Mouse (Mus musculus) megakaryocyte, adult 5-6 weeks (primary cell): Measurements from ENCODE around the gene Mvk. TPM values are rescaled to one million over a fixed set of nuclear protein-coding genes. Genes with fewer than 3 reads are reported as not detected.
A peak's percentile ranks its signal among the peaks of the same experiment; 100 is the strongest.

Source experiments
- ATAC-seq: 2 replicates; pipeline ENCODE4 v1.8.0; 2016; ENCODE audit warnings: mild to moderate bottlenecking, inconsistent platforms; ENCODE audit not compliant: poor library complexity, severe bottlenecking
- total RNA-seq, 2 experiments: library from RNA; stranded (forward) in 1 of 2; stranded (reverse) in 1 of 2; fragments of 153-499, 151-499 nt in 1 of 2; fragments of 221-1000, 200-1000 nt in 1 of 2; gene quantifications; 2 replicates each; pipeline versions ENCODE4 v1.2.3 to v1.2.4; 2015 to 2017

Gene Mvk
- total RNA-seq (2015) (4.2 and 4.4 TPM in 2 replicates), total RNA-seq (2017) (5.7 and 7.3 TPM in 2 replicates)

DNA sequence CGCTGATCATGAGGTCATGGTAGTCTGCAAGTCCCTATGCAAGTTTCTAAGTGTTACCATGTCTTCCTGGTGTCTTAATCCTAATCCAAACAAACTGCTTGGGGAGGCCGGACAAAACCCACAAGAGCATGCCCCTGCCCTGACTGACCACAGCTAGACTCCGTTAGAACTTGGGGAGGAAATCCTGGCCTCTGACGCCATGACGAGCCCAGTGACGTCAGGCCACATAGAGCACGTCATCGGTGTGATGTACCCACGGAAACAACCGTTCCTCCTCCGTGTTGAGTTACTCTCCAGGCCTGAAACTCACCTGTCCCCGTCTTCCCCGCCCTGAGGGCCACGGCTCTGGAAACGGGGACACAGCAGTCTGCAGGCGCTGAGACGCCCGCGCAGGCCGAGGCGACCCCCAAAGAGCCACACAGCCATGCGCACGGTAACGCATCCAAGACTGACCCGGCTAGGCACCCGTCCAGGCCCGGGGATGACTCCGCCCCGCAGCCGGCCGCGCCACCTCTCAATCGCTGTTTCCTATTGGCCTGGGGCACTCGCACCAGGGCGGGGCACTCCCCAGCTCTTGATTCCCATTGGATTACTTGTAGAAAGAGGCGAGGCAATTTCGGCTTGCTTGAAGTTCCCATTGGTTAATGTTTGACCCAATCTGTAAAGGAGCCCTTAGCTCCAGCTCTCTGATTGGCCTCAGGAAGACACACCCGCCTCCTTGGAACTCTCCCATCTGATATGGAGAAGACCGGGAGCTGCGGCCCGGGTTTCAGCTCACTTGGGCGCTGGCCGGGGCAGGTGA, at the start of gene Mvk, which contains the start of gene Mmab:
Gene Mvk, plus strand, starts transcription at position 704 of the 802 bp plus-strand sequence.
Gene Mmab, minus strand, starts transcription at position 495 of the 802 bp plus-strand sequence.
- peak; percentile 97 for ATAC-seq

DNA sequence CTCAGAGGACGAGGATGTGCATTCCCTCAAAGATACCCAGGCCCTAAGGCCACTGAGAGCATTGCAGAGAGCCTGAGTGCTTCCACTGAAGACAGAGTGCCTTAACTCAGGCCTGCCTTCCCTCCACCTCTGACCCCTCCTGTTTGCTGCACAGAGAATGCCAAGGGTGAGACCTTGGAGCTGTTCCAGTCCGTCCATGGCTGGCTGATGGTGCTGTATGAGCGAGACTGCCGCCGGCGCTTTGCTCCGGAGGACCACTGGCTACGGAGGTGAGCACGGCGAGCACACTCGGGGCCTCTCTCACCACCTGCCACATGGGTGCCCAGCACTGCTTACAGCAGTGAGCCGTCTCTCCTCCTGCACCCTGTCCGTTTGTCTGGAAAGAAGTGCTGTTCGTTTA, 37.5 kb upstream of the Mvk start:
- ATAC-seq = no peak

DNA sequence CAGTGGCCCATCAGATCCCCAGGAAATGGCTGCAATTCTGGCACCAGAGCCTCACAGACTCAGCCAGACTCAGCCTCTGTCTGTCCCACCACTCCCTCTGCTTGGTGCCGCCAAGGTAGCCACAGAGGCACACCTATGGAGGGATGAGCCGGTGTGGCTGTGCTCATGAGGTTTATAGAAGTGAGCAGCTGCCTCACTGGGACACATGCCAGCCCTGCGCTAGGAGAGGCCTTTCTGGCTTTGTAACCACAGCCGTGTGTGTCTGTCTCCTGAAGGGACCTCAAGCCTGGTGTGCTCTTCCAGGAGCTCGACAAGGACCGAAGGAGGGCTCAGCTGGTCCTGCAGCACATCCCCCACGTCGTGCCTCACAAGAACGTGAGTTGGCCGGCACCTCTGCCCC, 36.8 kb upstream of the Mvk start:
- no peak for ATAC-seq

DNA sequence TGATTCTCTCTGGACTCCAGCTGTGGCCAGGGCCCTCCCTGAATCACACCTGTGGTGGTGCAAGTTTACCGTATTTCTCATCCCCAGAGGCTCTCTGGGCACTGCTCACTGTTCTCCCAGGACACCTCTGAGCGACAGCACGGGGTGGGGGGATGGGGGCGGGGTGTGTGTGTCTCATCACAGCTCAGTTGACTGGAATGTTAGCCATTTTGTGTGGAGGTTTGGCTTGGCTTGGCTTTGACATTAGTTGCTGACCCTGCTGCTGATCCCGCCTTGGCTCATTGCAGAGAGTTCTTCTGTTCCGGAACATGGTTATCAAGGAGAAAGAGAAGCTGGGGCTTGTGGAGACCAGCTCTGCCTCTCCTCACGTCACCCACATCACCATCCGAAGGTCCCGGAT, 36.3 kb upstream of the Mvk start:
- ATAC-seq = no peak

DNA sequence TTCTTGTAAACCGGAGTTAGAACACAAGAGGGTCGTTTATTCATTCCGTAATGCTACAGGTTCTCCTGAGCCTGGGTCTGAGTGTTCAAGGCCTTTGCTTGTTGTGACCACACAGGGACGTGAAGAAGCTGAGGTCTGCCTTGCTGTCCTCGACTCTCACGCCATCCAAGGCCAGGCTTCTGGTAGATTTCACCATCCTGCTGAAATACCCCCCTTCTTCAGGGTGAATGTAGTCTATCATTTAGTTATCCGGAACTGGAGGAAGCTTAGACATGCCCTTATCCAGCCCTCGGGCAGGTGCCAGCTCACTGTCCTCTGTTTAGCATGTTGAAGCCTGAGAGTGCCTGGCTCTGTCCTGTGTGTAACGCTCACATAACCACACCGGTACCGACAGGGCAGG, 35.2 kb upstream of the Mvk start:
- ATAC-seq = no peak

DNA sequence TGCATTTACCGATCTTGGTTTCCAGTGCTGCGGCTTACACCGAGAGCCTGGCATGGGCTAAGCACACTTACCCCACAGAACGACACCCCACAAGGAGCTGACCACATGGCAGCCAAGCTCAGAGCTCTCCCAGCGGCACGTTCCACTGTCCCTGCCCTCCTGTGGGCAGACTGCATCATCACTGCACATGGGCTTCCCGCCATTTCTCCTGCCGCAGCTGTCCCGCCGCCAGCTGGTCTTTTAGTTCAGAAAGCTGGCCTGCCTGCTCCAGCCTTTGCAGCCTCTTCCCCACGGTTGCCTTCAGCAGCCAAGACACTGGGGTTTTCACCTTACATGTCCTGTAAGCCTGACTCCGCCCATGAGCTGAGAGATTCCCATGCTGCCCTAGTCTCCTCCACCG, 33.6 kb upstream of the Mvk start:
- no peak for ATAC-seq

DNA sequence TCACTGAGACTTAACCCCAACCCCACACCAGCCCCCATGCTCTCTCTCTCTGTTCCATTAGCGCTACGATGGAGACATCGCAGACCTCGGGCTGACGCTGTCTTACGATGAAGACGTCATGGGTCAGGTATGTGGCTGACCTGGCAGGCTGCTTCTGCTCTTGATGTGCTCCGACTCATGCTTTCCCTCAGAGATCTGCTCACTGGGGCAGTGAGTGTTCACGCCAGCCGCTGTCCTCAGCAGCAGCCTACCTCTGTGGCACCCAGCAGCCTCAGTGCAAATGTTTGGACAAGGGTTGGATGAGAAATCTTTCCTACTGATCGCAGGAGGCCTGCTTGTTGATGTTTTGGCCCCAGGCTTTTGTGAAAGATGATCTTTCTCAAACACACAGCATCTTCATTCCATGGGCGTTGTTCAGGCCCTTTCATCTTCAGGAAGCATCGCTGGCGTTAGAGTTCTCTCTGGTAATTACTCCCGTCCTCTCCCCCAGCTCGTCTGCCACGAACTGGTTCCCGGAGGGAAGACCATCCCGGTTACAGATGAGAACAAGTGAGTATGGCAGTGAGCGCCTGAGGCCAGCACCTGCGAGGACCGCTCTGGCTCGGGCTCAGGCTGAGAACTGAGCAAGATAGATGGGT, 31.6 kb upstream of the Mvk start:
- ATAC-seq = no peak

DNA sequence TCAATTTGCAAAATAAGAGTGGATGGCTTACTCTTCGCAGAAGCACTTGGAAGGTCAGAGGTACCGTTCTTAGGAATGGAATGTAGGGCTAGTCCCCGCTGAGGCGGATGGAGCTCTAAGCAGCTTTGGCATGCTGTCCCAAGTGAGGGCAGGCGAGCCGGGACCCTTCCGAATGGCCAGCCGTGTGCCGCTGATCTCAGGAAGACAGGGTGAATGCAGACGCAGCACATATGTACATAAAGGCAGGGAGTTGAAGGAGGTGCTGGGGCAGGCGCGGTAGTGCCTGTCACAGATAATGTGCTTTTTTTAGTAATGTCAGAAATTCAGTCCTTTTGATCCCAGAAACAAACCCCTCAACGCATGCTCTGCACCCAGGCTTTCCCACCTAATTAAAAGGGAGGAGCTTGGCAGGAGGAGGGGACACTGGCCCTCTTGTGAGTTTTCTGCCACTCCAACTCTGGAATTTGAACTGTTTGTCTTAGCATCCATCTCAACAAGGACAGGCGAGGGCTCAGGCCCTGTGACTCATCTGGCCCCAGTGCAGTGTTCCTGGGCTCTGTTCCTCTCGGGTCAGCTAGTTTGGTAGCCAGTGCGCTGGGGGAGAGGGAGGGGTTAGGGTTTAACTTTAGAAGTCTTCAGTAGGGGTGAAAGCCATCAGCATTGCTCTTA, 30.9 kb upstream of the Mvk start:
- no peak for ATAC-seq

DNA sequence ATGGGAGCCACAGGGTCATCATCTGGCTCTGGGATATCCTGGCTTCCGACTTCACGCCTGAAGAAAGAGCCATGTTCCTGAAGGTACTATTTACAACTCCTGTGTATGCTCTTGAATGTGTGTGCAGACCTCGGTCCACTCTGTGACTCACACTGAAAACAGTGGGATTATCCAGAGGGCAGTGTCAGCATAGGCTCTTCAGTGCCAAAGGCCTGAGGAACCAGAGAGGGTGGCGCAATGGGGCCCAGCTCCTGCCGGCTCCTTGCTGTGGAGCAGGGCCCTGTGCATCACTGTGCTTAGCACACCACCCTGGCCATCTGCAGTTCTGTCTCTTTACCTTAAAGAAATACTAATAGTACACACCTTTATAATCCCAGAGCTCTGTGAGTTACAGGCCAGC, 28.5 kb upstream of the Mvk start:
- no peak for ATAC-seq

DNA sequence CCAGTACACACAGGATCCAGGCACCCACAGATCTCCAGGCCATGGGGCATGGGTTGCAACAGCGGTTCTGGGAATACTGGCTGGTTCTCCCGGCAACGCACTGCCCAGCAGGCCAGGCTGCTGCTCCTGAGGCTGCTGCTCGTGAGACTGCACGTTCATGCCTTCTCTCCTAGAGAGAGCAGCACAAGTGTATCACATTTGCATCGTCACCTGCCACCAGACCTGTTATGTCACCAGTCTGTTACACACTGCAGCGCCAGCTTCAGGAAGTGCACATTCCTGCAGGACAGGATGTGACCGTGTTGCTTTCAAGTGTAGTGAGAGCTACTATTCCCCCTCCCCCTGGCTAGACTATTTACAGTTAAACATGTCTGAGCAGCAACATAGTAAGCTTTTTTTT, 27.2 kb upstream of the Mvk start:
- no peak for ATAC-seq

DNA sequence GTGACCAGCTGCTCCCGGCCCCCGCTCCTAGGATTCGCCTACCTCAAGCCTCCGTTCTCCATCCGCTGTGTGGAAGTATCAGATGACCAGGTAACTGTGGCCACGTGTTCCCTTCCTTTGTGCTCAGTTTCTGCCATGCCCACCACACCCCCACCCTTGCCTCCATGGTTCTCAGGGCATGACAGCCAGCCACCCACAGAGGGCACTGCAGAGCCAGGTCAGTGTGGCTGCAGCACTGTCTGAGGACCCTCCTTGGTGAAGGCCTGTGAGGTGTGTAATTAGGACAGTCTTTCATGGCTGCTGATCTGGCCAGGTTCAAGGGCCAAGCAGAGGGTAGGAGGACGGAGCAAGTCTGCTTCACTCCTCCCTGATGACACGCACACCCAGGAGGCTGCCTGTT, 25.5 kb upstream of the Mvk start:
- 0 out of 2 replicates have a peak, but pooled peaks have one; percentile 18 for ATAC-seq

DNA sequence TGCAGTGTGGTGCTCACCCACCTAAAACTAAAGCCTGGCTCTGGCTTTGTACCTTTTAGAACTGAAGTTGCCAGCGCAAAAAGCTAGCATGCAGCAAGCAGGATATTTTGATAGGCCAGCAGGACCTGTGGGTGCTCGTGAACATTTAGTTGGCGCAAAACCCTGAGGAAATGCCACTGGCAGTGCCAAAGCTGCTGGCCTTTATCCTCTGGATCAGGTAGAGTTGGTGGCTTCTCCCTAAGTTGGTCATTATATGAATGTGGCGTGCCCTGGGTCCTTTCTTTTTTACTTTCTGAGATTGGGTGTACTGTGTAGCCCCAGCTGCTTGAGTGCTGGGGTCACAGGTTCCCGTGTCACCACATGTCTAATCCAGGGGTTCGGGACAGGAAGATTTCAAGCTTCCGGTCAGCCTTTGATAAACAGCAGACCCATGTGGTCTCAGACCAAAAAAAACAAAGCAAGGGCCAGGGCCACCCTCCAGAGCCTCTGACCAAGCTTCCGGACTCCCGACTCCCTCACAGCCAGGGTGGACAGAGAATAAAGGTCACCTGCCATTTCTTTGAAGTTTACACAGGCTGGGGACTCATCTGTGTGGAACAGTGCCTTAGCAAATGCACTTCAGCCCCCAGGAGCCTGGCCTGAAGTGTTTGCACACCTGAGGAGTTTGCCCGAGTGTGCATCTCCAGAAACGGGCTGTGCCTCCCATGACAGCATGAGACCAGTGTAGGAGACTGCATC, 22.3 kb upstream of the Mvk start:
- ATAC-seq = no peak

DNA sequence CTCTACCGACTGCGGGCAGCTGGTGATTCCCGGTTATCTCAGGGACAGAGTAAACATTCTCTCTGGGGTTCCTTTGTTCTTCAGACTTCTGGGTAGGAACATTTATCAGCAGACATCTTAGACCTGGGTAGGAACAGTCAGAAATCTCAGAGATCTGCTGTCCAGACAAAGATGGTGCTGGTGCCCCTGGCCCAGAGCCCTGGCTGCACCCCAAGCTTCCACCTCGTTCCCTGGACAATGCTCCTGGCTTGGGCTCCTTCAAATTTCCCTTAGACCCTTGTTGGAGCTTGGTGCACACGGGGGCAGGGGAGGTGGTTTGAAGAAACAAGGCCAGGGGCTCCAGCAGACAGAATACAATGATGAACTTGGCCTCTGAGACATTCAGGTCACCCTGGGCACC, 21.5 kb upstream of the Mvk start:
- no peak for ATAC-seq

DNA sequence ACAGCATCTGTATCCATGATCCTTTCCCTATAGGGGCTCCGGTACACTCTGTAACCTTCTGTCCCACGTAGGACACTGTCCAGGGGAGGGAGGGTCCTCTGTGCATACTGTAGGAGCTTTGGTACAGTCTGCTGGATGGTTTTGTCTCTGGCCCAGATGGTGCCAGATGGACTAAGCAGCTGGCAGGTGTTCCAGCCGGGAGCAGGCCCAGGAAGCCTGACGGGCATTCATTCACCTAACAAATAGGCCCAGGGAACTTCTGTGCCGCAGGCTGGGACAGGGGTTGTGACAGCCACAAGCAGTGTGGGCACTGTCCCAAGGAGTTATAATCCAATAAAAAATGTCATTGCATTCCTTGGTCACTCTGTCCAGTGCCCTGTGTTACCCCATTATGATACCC, 20.1 kb upstream of the Mvk start:
- ATAC-seq = no peak

DNA sequence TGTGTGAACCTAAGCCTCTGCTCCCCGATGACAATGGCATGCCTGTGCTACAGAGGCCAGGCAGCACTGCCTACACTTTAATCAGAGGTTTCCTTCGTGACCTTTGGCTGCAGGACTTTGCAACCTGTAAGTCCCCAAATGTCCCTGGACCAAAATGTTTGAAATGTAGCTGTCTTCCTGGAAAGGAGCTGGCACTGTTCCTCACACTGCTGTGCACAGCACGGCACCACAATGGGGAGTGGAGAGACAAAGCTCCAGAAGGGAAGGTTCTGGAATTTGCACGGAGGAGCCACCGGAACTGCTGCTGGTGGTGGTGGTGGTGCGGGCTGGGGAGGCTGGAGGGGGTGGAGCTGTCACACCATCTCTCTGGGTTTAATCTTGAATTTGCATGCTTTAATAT, 17.3 kb upstream of the Mvk start:
- no peak for ATAC-seq

DNA sequence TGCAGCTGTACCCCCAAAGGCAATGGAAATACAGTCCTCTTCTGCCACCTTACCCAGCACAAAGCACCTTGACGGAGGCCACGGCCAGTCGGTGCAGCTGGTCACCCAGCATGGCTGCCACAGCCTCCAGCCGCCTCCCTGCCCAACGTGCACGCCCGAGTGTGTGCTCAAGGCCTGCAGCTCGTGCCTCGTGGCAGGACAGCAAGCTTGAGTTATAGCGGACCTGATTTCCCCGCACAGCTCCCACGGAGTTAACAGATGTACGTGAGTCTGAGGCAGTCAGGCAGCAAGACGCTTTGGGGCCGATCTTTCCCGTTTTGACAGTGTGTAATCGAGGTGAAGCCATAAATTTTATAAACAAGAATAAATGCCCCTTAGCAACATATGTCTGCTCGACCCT, 15.4 kb upstream of the Mvk start:
- no peak for ATAC-seq

DNA sequence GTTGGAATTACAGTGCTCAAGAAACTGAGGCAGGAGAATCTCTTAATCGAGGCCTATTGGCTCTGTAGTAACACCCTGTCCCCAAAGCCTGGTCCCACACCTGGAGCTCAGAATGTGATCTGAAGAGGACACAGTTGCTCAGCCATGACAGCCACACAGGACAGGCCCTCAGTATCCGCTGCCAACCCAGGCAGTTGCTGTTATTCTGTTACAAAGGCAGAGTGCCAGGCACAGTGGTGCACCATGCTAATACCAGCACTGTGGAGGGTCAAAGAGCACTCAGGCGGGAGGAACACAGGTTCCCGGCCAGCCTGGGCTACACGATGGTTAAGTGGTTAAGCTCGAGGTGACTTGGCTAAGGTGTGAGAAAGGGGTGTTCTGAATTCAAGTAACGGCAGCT, 14.3 kb upstream of the Mvk start:
- ATAC-seq = no peak

DNA sequence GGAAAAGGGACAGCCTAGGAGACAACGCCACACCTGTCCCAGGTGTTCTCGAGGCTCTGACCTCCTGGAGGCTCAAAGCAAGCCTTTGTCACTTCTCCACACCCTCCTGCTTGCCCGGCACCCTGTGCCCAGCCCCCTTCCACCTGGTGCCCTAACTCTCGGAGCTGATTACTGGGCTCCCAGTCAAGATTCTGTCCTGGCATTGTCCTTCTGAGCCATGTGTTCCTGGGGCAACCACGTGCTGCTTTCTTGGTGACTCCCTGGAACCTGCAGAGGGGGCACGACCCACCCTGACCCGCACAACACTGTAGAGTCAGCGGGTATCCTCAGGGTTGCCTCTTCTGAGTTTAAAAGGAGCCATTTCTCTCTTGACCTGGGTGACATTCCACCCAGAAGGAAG, 9.7 kb upstream of the Mvk start:
- no peak for ATAC-seq

DNA sequence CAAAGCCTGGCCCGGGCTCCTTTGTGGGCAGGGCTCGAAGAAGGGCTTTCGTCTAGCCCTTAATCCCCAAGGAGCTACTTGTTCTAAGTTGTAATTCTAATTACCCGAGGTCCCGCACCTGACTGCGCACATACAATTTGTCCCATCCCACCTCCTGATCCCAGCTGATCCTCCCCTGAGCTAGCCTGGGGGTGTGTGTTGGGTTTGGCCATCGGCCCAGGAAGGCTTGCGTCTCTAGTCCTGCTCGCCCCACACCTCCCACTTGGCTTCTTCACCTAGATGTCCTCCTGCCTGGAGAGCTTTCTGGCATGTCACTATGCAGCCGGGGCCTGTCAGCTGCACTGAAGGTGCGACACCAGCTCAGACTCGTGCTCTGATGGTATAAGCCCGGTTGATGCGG, 8.5 kb upstream of the Mvk start:
- no peak for ATAC-seq

DNA sequence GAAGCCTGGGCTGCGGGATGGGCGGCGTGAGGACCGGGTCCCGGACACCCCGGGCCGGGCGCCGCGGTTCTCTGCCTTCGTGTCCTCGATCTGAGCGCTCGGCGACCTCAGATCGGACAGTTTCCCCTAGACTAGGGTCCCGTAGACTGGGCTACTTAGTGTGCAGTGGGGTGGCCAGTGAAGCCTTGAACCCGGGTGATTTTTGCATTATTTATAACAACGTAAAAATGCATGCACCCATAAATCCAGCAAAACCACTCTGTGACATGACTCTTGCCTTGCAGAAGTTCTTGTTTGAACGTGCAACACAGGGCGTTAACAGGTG, 261 bp downstream of the Mvk start:
- no peak for ATAC-seq

DNA sequence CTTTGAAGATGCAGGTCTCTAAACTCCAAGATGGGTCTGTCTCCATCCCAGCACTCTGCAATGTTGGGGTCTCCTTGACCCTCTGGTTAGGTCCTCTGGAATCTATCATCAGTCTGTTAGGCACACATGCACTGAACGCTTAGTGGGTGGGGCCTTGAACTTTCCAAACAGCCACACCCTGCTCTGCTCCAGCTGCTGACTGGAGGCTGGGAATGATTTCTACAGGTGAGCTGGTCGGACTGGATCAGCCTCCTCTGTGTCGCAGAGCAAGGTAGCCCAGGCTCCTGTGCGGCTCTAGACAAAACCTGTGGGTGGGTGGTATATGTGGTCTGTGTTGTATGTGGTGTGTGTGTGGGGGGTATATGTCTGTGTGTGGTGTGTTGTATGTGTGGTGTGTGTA, 4.9 kb downstream of the Mvk start:
- ATAC-seq = no peak
